Mouse (Mus musculus) myocyte (in vitro differentiated cells): ENCODE measurements around the gene 1600014C23Rik. TPM values are rescaled to one million over a fixed set of nuclear protein-coding genes. Genes with fewer than 3 reads are reported as not detected.
A peak's percentile ranks its signal among the peaks of the same experiment; 100 is the strongest.

Source experiments
- H3K27me3 ChIP-seq: one replicate; pipeline ENCODE4 v1.6.1; 2011; ENCODE audit not compliant: control insufficient read depth, insufficient read depth, insufficient read length
- H3K36me3 ChIP-seq: one replicate; pipeline ENCODE4 v1.6.1; 2011; ENCODE audit not compliant: control insufficient read depth, insufficient read depth
- H3K4me2 ChIP-seq: one replicate; pipeline ENCODE4 v1.6.1; 2011; ENCODE audit warnings: low read depth, control low read depth
- H3K4me3 ChIP-seq: one replicate; pipeline ENCODE4 v1.5.1; 2011; ENCODE audit warnings: mild to moderate bottlenecking, control low read depth, moderate library complexity
- H3K79me2 ChIP-seq: one replicate; pipeline ENCODE4 v1.6.1; 2011; ENCODE audit not compliant: control insufficient read depth, insufficient read depth
- H3ac ChIP-seq: one replicate; pipeline ENCODE4 v1.6.1; 2011; ENCODE audit not compliant: control insufficient read depth, insufficient read length
- CEBPB ChIP-seq: IDR thresholded peaks from 2 replicates; pipeline ENCODE4 v1.6.1; 2011; ENCODE audit warnings: mild to moderate bottlenecking, moderate library complexity; ENCODE audit not compliant: poor library complexity, insufficient read depth, severe bottlenecking
- E2F4 ChIP-seq: IDR thresholded peaks from one replicate; pipeline ENCODE4 v1.6.1; 2011; ENCODE audit warnings: mild to moderate bottlenecking, control low read depth, moderate library complexity; ENCODE audit not compliant: insufficient read depth
- MAX ChIP-seq: IDR thresholded peaks from one replicate; pipeline ENCODE4 v1.6.1; 2011; ENCODE audit warnings: low read depth, mild to moderate bottlenecking, control low read depth
- MYOD1 ChIP-seq, 3 experiments: IDR thresholded peaks; one replicate each; pipeline ENCODE4 v1.6.1; 2011; ENCODE audit warnings: control low read depth in 2 of 3, low read depth in 2 of 3, mild to moderate bottlenecking in 2 of 3, moderate library complexity in 1 of 3; ENCODE audit not compliant: insufficient read length in 2 of 3, control insufficient read depth in 1 of 3
- MYOG ChIP-seq, 3 experiments: IDR thresholded peaks; one replicate each; pipeline ENCODE4 v1.6.1; 2011; ENCODE audit warnings: control low read depth in 2 of 3, low read depth in 2 of 3, mild to moderate bottlenecking in 2 of 3; ENCODE audit not compliant: insufficient read length in 2 of 3, control insufficient read depth in 1 of 3, insufficient read depth in 1 of 3
- POLR2A ChIP-seq: IDR thresholded peaks from one replicate; pipeline ENCODE4 v1.6.1; 2011; ENCODE audit warnings: low read depth, mild to moderate bottlenecking, control low read depth, moderate library complexity; ENCODE audit not compliant: insufficient read length
- POLR2AphosphoS2 ChIP-seq: IDR thresholded peaks from one replicate; pipeline ENCODE4 v1.6.1; 2011; ENCODE audit warnings: low read depth, control low read depth; ENCODE audit not compliant: insufficient read length
- REST ChIP-seq: IDR thresholded peaks from one replicate; pipeline ENCODE4 v1.6.1; 2011; ENCODE audit warnings: mild to moderate bottlenecking, control low read depth, moderate library complexity; ENCODE audit not compliant: insufficient read depth, insufficient read length
- SRF ChIP-seq: IDR thresholded peaks from one replicate; pipeline ENCODE4 v1.6.1; 2011; ENCODE audit warnings: low read depth; ENCODE audit not compliant: control insufficient read depth, insufficient read length
- TCF12 ChIP-seq: IDR thresholded peaks from one replicate; pipeline ENCODE4 v1.6.1; 2011; ENCODE audit warnings: mild to moderate bottlenecking, control low read depth; ENCODE audit not compliant: poor library complexity, insufficient read depth, severe bottlenecking
- TCF3 ChIP-seq: IDR thresholded peaks from one replicate; pipeline ENCODE4 v1.6.1; 2011; ENCODE audit warnings: low read depth, control low read depth; ENCODE audit not compliant: insufficient read length
- USF1 ChIP-seq: IDR thresholded peaks from one replicate; pipeline ENCODE4 v1.6.1; 2011; ENCODE audit warnings: low read depth, mild to moderate bottlenecking, control low read depth, moderate library complexity
- polyA plus RNA-seq: library from polyadenylated mRNA; unstranded; fragments of >200 nt; fragmentation: generic; extraction: Trizol; gene quantifications from one replicate; pipeline ENCODE4 v1.2.1, GENCODE M21; 2012; ENCODE audit warnings: missing spikeins

1600014C23Rik gene
- 0.17 TPM for polyA plus RNA-seq

- Histone ChIP-seq H3K79me2 (no peaks in the 10 kb centered on the region), H3K27me3 (no peaks in the 10 kb centered on the region), H3ac (no peak within 1 kb of the TSS), H3K36me3 (no peaks in the 10 kb centered on the region), H3K4me3 (no peak within 1 kb of the TSS), H3K4me2 (peak within 1 kb of the TSS; percentile 99)
- TF ChIP-seq POLR2A: no peak
- no peak for TF ChIP-seq REST
- TF ChIP-seq TCF3: no peak
- TF ChIP-seq MYOG (IDR thresholded peaks at IDR 0.05; ENCODE audit: control insufficient read depth in 1 of 3, insufficient read depth in 1 of 3, insufficient read length in 2 of 3, low read depth in 2 of 3): peak in 2 of 3 experiments; percentile 58 to 61
- no peak for TF ChIP-seq SRF
- no peak for TF ChIP-seq USF1
- peak in 1 of 3 experiments; percentile 77 for TF ChIP-seq MYOD1 (IDR thresholded peaks at IDR 0.05; ENCODE audit: control insufficient read depth in 1 of 3, insufficient read length in 2 of 3, low read depth in 2 of 3)
Measured at GRCm38 (mm10) chr17:45733735-45734301, at the start of gene 1600014C23Rik. TSS of gene 1600014C23Rik (minus strand) at chr17:45733844.

GRCm38 (mm10) chr17:45778446-45778845, 44.8 kb upstream of the 1600014C23Rik start:
- Histone ChIP-seq H3ac (no peak overlapping the region), H3K27me3 (no peaks in the 10 kb centered on the region), H3K36me3 (no peaks in the 10 kb centered on the region), H3K4me3 (no peak overlapping the region), H3K79me2 (no peaks in the 10 kb centered on the region), H3K4me2 (no peak overlapping the region)
- no peak for TF ChIP-seq SRF
- TF ChIP-seq E2F4: no peak
- no peak for TF ChIP-seq MAX
- no peak for TF ChIP-seq MYOG (IDR thresholded peaks at IDR 0.05; ENCODE audit: control insufficient read depth in 1 of 3, insufficient read depth in 1 of 3, insufficient read length in 2 of 3, low read depth in 2 of 3)
- no peak for TF ChIP-seq MYOD1 (IDR thresholded peaks at IDR 0.05; ENCODE audit: control insufficient read depth in 1 of 3, insufficient read length in 2 of 3, low read depth in 2 of 3)
- TF ChIP-seq USF1: no peak
- TF ChIP-seq POLR2A: no peak
- TF ChIP-seq TCF12: no peak
- no peak for TF ChIP-seq REST
- TF ChIP-seq CEBPB: no peak
- no peak for TF ChIP-seq TCF3
- no peak for TF ChIP-seq POLR2AphosphoS2

DNA sequence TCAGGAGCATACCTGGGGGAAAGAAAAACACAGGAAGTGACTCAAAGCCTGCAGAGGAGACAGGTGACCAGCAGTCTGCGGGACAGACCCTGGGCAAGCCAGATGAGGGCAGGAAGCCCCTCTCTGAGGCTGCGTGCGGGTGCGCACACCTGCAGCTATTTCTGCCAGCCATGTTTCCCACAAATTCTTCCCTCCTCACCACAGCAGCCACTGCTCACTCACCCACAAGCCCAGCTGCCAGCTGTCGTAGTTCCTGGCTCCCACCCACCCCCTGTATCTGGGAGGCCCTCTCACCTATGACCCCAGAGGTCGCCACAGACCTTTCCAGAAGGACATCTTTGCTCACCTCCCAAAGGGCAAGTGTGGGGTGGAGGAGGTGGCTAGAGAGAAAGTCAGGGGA, 43.8 kb upstream of the 1600014C23Rik start:
- TF ChIP-seq TCF3: no peak
- TF ChIP-seq MYOD1 (IDR thresholded peaks at IDR 0.05; ENCODE audit: control insufficient read depth in 1 of 3, insufficient read length in 2 of 3, low read depth in 2 of 3): no peak
- no peak for TF ChIP-seq TCF12
- TF ChIP-seq POLR2AphosphoS2: no peak
- TF ChIP-seq REST: no peak
- TF ChIP-seq POLR2A: no peak
- no peak overlapping the region for H3K4me3 ChIP-seq

DNA sequence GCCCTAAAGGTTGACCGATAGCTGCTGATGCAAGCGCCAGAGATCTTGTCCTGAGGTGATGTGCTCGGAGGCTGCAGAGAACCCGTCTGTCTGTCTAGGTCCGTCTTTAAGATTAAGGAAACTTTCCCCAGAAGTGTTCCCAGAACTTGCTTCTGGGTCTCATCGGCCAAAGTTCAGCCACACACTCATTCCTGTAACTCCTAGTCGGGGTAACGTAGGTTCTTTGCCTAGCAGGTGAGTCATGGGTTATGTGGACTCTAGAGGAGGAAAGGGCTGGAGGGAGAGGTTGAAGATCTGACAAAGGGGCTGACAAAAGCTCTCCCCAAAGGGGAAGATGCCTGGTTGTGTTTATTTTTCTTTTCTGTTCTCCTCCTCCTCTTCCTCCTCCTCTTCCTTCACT, 42.5 kb upstream of the 1600014C23Rik start:
- TF ChIP-seq E2F4 (no peak), MAX (no peak)
- no peak overlapping the region for H3ac ChIP-seq

More for the DNA sequence above, 43.8 kb upstream of the 1600014C23Rik start:
- H3K79me2 ChIP-seq: no peaks in the 10 kb centered on the region
- H3K36me3 ChIP-seq: no peaks in the 10 kb centered on the region
- H3K27me3 ChIP-seq: no peaks in the 10 kb centered on the region
- no peak overlapping the region for H3K4me2 ChIP-seq
- H3ac ChIP-seq: no peak overlapping the region

GRCm38 (mm10) chr17:45775468-45775867, 41.8 kb upstream of the 1600014C23Rik start:
- H3K36me3 ChIP-seq: no peaks in the 10 kb centered on the region
- H3K27me3 ChIP-seq: no peaks in the 10 kb centered on the region

More for the DNA sequence above, 42.5 kb upstream of the 1600014C23Rik start:
- Histone ChIP-seq H3K79me2 (no peaks in the 10 kb centered on the region), H3K4me2 (no peak overlapping the region), H3K4me3 (no peak overlapping the region), H3K36me3 (no peaks in the 10 kb centered on the region), H3K27me3 (no peaks in the 10 kb centered on the region)

More at GRCm38 (mm10) chr17:45775468-45775867, 41.8 kb upstream of the 1600014C23Rik start:
- Histone ChIP-seq H3K4me2 (no peak overlapping the region), H3ac (no peak overlapping the region), H3K4me3 (no peak overlapping the region), H3K79me2 (no peaks in the 10 kb centered on the region)
- no peak for TF ChIP-seq TCF3
- no peak for TF ChIP-seq E2F4
- no peak for TF ChIP-seq TCF12
- no peak for TF ChIP-seq REST
- TF ChIP-seq MAX: no peak
- TF ChIP-seq SRF: no peak
- no peak for TF ChIP-seq CEBPB
- no peak for TF ChIP-seq POLR2A
- no peak for TF ChIP-seq USF1
- TF ChIP-seq MYOG (IDR thresholded peaks at IDR 0.05; ENCODE audit: control insufficient read depth in 1 of 3, insufficient read depth in 1 of 3, insufficient read length in 2 of 3, low read depth in 2 of 3): no peak
- TF ChIP-seq MYOD1 (IDR thresholded peaks at IDR 0.05; ENCODE audit: control insufficient read depth in 1 of 3, insufficient read length in 2 of 3, low read depth in 2 of 3): no peak
- no peak for TF ChIP-seq POLR2AphosphoS2
